Comparison of ENCODE assay signal across 23 mouse cellular contexts in the genomic region with DNA sequence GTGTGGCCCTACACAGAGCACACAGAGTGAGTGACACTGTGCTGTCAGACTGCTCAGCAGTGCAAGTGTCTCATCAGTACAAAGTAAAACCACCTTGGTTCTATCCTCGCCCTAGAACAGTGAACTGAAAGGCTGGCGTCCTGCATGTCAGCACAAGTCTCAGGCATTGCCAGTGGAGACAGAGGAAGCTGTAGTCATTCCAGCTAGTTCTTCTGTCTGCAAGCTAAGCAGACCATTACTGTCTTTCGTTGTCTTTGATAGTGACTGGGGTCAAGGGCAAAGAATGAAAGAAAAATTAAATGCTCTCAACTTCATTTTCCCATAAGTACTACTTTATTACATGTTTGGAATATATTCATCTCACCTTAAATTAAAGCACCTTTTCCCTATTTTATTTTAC.
DNase-seq lines count a peak whose midpoint lies in the region; ATAC-seq and TF ChIP-seq lines count a peak whose summit lies in the region.
"Had no signal": no experiment of that assay in that cellular context is flagged by ENCODE, and none has a peak within 500 bp of the region (broad histone marks: within the 10 kb centered on the region; RNA-seq: fewer than 3 reads in every experiment).

No protein-coding gene starts in this region.

- H3K4me1 ChIP-seq in heart, embryonic 10.5 days = peaks cover 31% of the 10 kb centered on the region
- H3K4me1 ChIP-seq in hindbrain, embryonic 10.5 days (replicated peaks) = peaks cover 72% of the 10 kb centered on the region
- 0 out of 2 replicates have a peak, but pooled peaks cover 6% of the 10 kb centered on the region for H3K4me1 ChIP-seq in hindbrain, postnatal 0 days (ENCODE audit: insufficient read depth, low read length)
- peaks cover 32% of the 10 kb centered on the region for H3K4me1 ChIP-seq in midbrain, embryonic 11.5 days (ENCODE audit: control insufficient read depth, insufficient read depth, low read length)
- peaks cover 33% of the 10 kb centered on the region for H3K4me1 ChIP-seq in midbrain, embryonic 13.5 days (replicated peaks)
- H3K4me1 ChIP-seq: embryonic facial prominence, embryonic 12.5 days; embryonic facial prominence, embryonic 15.5 days had no signal

- H3K4me3 ChIP-seq in heart, embryonic 10.5 days = no peak overlapping the region
- no peak overlapping the region for H3K4me3 ChIP-seq in hindbrain, embryonic 10.5 days
- H3K4me3 ChIP-seq in hindbrain, postnatal 0 days (ENCODE audit: low read length) = no peak overlapping the region
- H3K4me3 ChIP-seq in midbrain, embryonic 11.5 days (ENCODE audit: low read depth, low read length) = no peak overlapping the region
- no peak overlapping the region for H3K4me3 ChIP-seq in midbrain, embryonic 13.5 days (replicated peaks)
- H3K4me3 ChIP-seq: embryonic facial prominence, embryonic 12.5 days; embryonic facial prominence, embryonic 15.5 days; erythroblast, embryonic 14.5 days; forebrain, embryonic 10.5 days; forebrain, embryonic 12.5 days had no signal

- no peak for TF ChIP-seq CTCF in hindbrain, postnatal 0 days (IDR thresholded peaks at IDR 0.05; ENCODE audit: low read depth)

- no peaks in the 10 kb centered on the region for H3K27me3 ChIP-seq in heart, embryonic 10.5 days (ENCODE audit: insufficient read depth, poor library complexity, severe bottlenecking)
- peaks cover 9% of the 10 kb centered on the region; the same call in 1 of the 2 replicates for H3K27me3 ChIP-seq in hindbrain, embryonic 10.5 days (ENCODE audit: insufficient read depth, poor library complexity, severe bottlenecking)
- no peaks in the 10 kb centered on the region for H3K27me3 ChIP-seq in hindbrain, postnatal 0 days (ENCODE audit: insufficient read depth, low read length)
- peaks cover 6% of the 10 kb centered on the region for H3K27me3 ChIP-seq in midbrain, embryonic 11.5 days (ENCODE audit: control insufficient read depth, insufficient read depth, low read length)
- peaks cover 17% of the 10 kb centered on the region for H3K27me3 ChIP-seq in midbrain, embryonic 13.5 days
- H3K27me3 ChIP-seq: embryonic facial prominence, embryonic 12.5 days; embryonic facial prominence, embryonic 15.5 days had no signal

- H3K9me3 ChIP-seq in heart, embryonic 10.5 days = no peaks in the 10 kb centered on the region
- H3K9me3 ChIP-seq in hindbrain, embryonic 10.5 days = no peaks in the 10 kb centered on the region
- no peaks in the 10 kb centered on the region for H3K9me3 ChIP-seq in hindbrain, postnatal 0 days (ENCODE audit: low read length)
- H3K9me3 ChIP-seq in midbrain, embryonic 11.5 days (ENCODE audit: control insufficient read depth, low read length) = no peaks in the 10 kb centered on the region
- H3K9me3 ChIP-seq in midbrain, embryonic 13.5 days = no peaks in the 10 kb centered on the region
- H3K9me3 ChIP-seq: embryonic facial prominence, embryonic 12.5 days; embryonic facial prominence, embryonic 15.5 days; forebrain, embryonic 10.5 days; forebrain, embryonic 12.5 days had no signal

- no peak overlapping the region for H3K27ac ChIP-seq in heart, embryonic 10.5 days
- peak overlapping the region; percentile 74 for H3K27ac ChIP-seq in hindbrain, embryonic 10.5 days
- no peak overlapping the region for H3K27ac ChIP-seq in hindbrain, postnatal 0 days
- no peak overlapping the region for H3K27ac ChIP-seq in midbrain, embryonic 11.5 days (ENCODE audit: low read depth, low read length)
- no peak overlapping the region for H3K27ac ChIP-seq in midbrain, embryonic 13.5 days
- H3K27ac ChIP-seq: embryonic facial prominence, embryonic 12.5 days; embryonic facial prominence, embryonic 15.5 days; forebrain, embryonic 10.5 days; forebrain, embryonic 12.5 days had no signal

- no peak for ATAC-seq in hindbrain, postnatal 0 days
- no peak for ATAC-seq in midbrain, embryonic 11.5 days (ENCODE audit: low FRiP score)
- no peak for ATAC-seq in midbrain, embryonic 13.5 days
- ATAC-seq: forebrain, embryonic 14.5 days; forebrain, embryonic 16.5 days had no signal

- DNase-seq in heart, adult 11 months = peak; percentile 61
- DNase-seq in heart, embryonic 10.5 days (ENCODE audit: low spot score) = no peak
- no peak for DNase-seq in hindbrain, embryonic 10.5 days (ENCODE audit: low spot score)
- no peak for DNase-seq in hindbrain, postnatal 0 days (ENCODE audit: low spot score)
- DNase-seq in midbrain, embryonic 11.5 days (ENCODE audit: low spot score, missing footprints) = peak; percentile 80
- DNase-seq: adrenal gland, adult 2 months; adrenal gland, postnatal 10 days; adrenal gland, postnatal 25 days; cerebellum, adult 11 months; cerebellum, adult 18-20 months; cerebellum, adult 8-10 months; cerebellum, adult 9-11 months; cerebellum, postnatal 14 days; cerebellum, postnatal 36 days; embryo, embryonic 11 days had no signal

- 75% methylated on average over 3 of the region's 3 CpGs for WGBS in heart, embryonic 10.5 days
- 47% methylated on average over 3 of the region's 3 CpGs for WGBS in hindbrain, embryonic 10.5 days
- WGBS in hindbrain, postnatal 0 days = 56% methylated on average over 3 of the region's 3 CpGs
- 59% methylated on average over 3 of the region's 3 CpGs for WGBS in midbrain, embryonic 11.5 days
- 56% methylated on average over 3 of the region's 3 CpGs for WGBS in midbrain, embryonic 13.5 days

- H3K9ac ChIP-seq in hindbrain, postnatal 0 days (replicated peaks; ENCODE audit: low read length) = no peak overlapping the region
- no peak overlapping the region for H3K9ac ChIP-seq in midbrain, embryonic 11.5 days (ENCODE audit: low read length)
- H3K9ac ChIP-seq in midbrain, embryonic 13.5 days (replicated peaks) = no peak overlapping the region
- H3K9ac ChIP-seq: embryonic facial prominence, embryonic 12.5 days; embryonic facial prominence, embryonic 15.5 days; forebrain, embryonic 12.5 days had no signal

- H3K36me3 ChIP-seq in heart, embryonic 10.5 days = peaks cover 5% of the 10 kb centered on the region; the same call in 1 of the 2 replicates
- H3K36me3 ChIP-seq in hindbrain, embryonic 10.5 days = peaks cover 9% of the 10 kb centered on the region
- H3K36me3 ChIP-seq in hindbrain, postnatal 0 days (ENCODE audit: insufficient read depth, low read length) = no peaks in the 10 kb centered on the region
- no peaks in the 10 kb centered on the region for H3K36me3 ChIP-seq in midbrain, embryonic 11.5 days (ENCODE audit: control insufficient read depth, insufficient read depth, low read length)
- no peaks in the 10 kb centered on the region for H3K36me3 ChIP-seq in midbrain, embryonic 13.5 days
- H3K36me3 ChIP-seq: forebrain, embryonic 12.5 days had no signal

- H3K4me2 ChIP-seq in hindbrain, postnatal 0 days (ENCODE audit: low read depth, low read length) = no peak overlapping the region
- H3K4me2 ChIP-seq in midbrain, embryonic 11.5 days = no peak overlapping the region
- no peak overlapping the region for H3K4me2 ChIP-seq in midbrain, embryonic 13.5 days (replicated peaks)
- H3K4me2 ChIP-seq: embryonic facial prominence, embryonic 12.5 days; embryonic facial prominence, embryonic 15.5 days; forebrain, embryonic 12.5 days had no signal

Comparison
In these comparisons a context has a peak if more than half of its experiments do, and no peak if none do; other contexts are left out.
1. DNase-seq: peak in heart, adult 11 months (single experiment) and midbrain, embryonic 11.5 days (single experiment); none in heart, embryonic 10.5 days (single experiment), hindbrain, embryonic 10.5 days (single experiment) and hindbrain, postnatal 0 days (single experiment).